Mouse (Mus musculus): ENCODE measurements around the gene Rwdd4a. TPM values are rescaled to one million over a fixed set of nuclear protein-coding genes. Genes with fewer than 3 reads are reported as not detected.

Gene Rwdd4a
- polyA plus RNA-seq, 1 experiment from 2014 or later, result 37.1 TPM

DNA sequence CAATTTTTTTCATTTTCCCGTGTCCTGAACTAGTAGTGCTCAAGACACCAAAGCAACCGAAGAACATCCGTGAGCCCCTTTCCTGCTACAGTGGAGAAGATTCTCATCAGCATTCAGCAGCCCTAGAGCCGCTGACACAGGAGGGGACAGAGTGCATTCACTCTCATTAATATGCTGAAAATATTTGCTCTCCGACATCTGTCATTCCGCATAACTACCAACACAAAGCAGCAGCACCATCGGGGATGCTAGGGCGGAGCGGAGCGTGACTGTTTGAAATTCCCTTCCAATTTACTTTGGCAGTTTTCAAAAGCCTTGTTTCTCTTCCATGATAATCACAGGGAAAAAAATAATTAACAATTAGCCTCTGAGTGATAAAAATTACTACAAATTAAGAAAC lies 56.9 kb downstream of the Rwdd4a start:
- no peaks in the 10 kb centered on the region for H3K9me3 ChIP-seq
- H3K4me3 ChIP-seq (replicated peaks), result 0 out of 2 replicates have a peak overlapping the region, but pooled peaks have one; percentile 7
- H3K36me3 ChIP-seq, result no peaks in the 10 kb centered on the region
- H3K27me3 ChIP-seq, result no peaks in the 10 kb centered on the region
- peak overlapping the region; percentile 19; the same call in 1 of the 2 replicates for H3K4me2 ChIP-seq (replicated peaks)
- H3K27ac ChIP-seq, result peak overlapping the region; percentile 61
- H3K4me1 ChIP-seq (replicated peaks), result peaks cover 9% of the 10 kb centered on the region; the same call in 1 of the 2 replicates
- 41% methylated on average over 10 of the region's 10 CpGs for WGBS
- H3K9ac ChIP-seq (replicated peaks), result no peak overlapping the region
- ATAC-seq, result peak; percentile 81

DNA sequence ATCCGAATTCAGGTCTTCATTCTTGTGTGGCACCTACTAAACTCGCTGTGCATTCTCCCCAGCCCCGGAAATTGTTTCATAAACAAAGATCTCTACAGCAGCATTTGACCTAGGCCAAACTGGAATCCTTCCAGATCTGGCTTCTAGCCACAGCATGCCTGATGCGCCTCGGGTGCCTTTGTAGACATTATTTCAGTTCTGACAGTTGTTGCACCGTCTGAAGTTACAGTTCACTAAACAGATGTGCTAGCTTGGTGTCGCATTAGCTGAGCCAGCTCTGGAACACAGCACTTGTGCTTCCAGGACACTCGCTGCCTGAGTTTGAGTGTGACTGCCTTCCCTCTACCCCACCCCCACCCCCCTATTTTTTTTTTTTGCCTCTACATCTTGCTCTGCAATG lies 67.2 kb downstream of the Rwdd4a start:
- H3K4me1 ChIP-seq (replicated peaks), result no peaks in the 10 kb centered on the region
- no peak for ATAC-seq
- no peaks in the 10 kb centered on the region for H3K27me3 ChIP-seq
- H3K9me3 ChIP-seq, result no peaks in the 10 kb centered on the region
- no peak overlapping the region for H3K9ac ChIP-seq (replicated peaks)
- no peak overlapping the region for H3K4me3 ChIP-seq (replicated peaks)
- WGBS, result 86% methylated on average over 8 of the region's 8 CpGs
- H3K4me2 ChIP-seq (replicated peaks), result no peak overlapping the region
- H3K36me3 ChIP-seq, result no peaks in the 10 kb centered on the region
- no peak overlapping the region for H3K27ac ChIP-seq

Small RNA genes lying within 50 kb of the gene (microRNA-seq; reads per million reads assigned to microRNA genes)
- not detected for gene Gm27409

Other genes starting within 250 kb of the Rwdd4a start
- gene Stox2, start 87.3 kb upstream of the Rwdd4a start, polyA plus RNA-seq (2015; fragmentation: Nextera tagmentation; extraction: Ambion mirVana), result 45.9 and 46.1 TPM in 2 replicates
- 41.7 and 42.4 TPM in 2 replicates for gene Trappc11, start 194 bp upstream of the Rwdd4a start, polyA plus RNA-seq (2015; fragmentation: Nextera tagmentation; extraction: Ambion mirVana)
- gene Ing2, start 141.9 kb downstream of the Rwdd4a start, polyA plus RNA-seq (2015; fragmentation: Nextera tagmentation; extraction: Ambion mirVana), result 6.5 and 8.9 TPM in 2 replicates
- 44.3 and 45.7 TPM in 2 replicates for gene Cdkn2aip, start 180.3 kb downstream of the Rwdd4a start, polyA plus RNA-seq (2015; fragmentation: Nextera tagmentation; extraction: Ambion mirVana)

Measured in midbrain, embryonic 13.5 days (tissue).